Mouse (Mus musculus) embryonic facial prominence, embryonic 14.5 days (tissue): ENCODE data around the gene Smarcd3. TPM values are rescaled to one million over a fixed set of nuclear protein-coding genes. Genes with fewer than 3 reads are reported as not detected.

Experiments
- ATAC-seq: fragments of 200-750 bp; cut with Nextera tagmentation; 2 replicates; pipeline ENCODE4 v1.8.0; 2017; ENCODE audit warnings: low read depth, moderate number of reproducible peaks, moderate TSS enrichment
- DNase-seq: peaks from one replicate; pipeline ENCODE4 v3.0.0-alpha.2; 2015; ENCODE audit warnings: low spot score
- H3K27ac ChIP-seq: fragments of 300-500 bp; sonication (generic); replicated peaks from 2 replicates; pipeline ENCODE4 v1.5.1; 2014; ENCODE audit warnings: low read depth, mild to moderate bottlenecking, low read length, moderate library complexity
- H3K27me3 ChIP-seq: fragments of 300-500 bp; sonication (generic); replicated peaks from 2 replicates; pipeline ENCODE4 v1.6.1; 2014; ENCODE audit warnings: low read length; ENCODE audit not compliant: control insufficient read depth, insufficient read depth
- H3K36me3 ChIP-seq: fragments of 300-500 bp; sonication (generic); 2 replicates; pipeline ENCODE4 v1.6.1; 2014; ENCODE audit warnings: low read length, mixed read lengths; ENCODE audit not compliant: control insufficient read depth, insufficient read depth
- H3K4me1 ChIP-seq: fragments of 300-500 bp; sonication (generic); 2 replicates; pipeline ENCODE4 v1.6.1; 2014; ENCODE audit warnings: antibody characterized with exemption, low read length; ENCODE audit not compliant: control insufficient read depth, insufficient read depth
- H3K4me2 ChIP-seq: fragments of 300-500 bp; sonication (generic); 2 replicates; pipeline ENCODE4 v1.6.1; 2014; ENCODE audit warnings: low read depth, mild to moderate bottlenecking, low read length, moderate library complexity, mixed read lengths
- H3K4me3 ChIP-seq: fragments of 300-500 bp; sonication (generic); 2 replicates; pipeline ENCODE4 v1.5.1; 2014; ENCODE audit warnings: low read depth, mild to moderate bottlenecking, low read length
- H3K9ac ChIP-seq: fragments of 300-500 bp; sonication (generic); 2 replicates; pipeline ENCODE4 v1.6.1; 2014; ENCODE audit warnings: low read depth, mild to moderate bottlenecking, low read length, moderate library complexity, mixed read lengths
- H3K9me3 ChIP-seq: fragments of 300-500 bp; sonication (generic); 2 replicates; pipeline ENCODE4 v1.6.1; 2016; ENCODE audit warnings: low read length; ENCODE audit not compliant: control insufficient read depth
- WGBS: fragments of 180-500 bp; shearing (Covaris S2); extraction: QIAGEN DNeasy Blood & Tissue Kit; methylation state at CpG from one replicate; pipeline ENCODE4 v1.1.7; 2014; 5-methylcytosine and 5-hydroxymethylcytosine counted together
- polyA plus RNA-seq: library from polyadenylated mRNA; unstranded; fragments of >200 nt; fragmentation: Nextera tagmentation; extraction: Ambion mirVana; gene quantifications from 2 replicates; pipeline ENCODE4 v1.2.1, GENCODE M21; 2014

The Smarcd3 gene
- polyA plus RNA-seq, 1 experiment from 2014 or later: 48.9 TPM

DNA sequence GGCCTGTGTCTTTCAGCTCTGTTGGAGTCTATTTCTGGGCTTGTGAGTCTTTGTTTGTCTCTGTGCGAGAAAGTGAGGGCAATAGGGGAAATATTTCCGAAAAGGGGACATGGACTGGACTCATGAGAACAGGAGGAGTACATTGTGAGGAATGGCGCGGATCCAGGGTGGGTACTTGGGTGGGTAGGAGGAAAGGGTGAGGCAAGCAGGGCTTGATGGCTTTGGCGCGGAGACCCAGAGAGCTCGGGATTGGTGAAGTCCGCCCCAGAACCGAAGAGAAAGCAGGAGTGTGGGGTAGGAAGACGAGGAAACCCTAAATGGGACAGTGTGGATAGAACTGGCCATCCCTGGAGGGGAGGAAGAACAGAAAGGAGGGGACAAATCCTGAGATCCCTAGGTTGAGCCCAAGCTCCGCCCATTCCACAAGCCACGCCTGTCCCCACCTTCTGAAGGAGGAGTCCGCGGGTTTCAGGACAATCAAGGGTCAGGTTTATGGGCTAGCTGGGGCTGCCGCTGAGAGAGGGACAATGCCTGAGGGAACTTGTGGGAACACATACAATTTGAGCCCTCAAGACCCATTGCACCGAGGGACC lies 21.4 kb downstream of the Smarcd3 start:
- ATAC-seq: peak; percentile 45
- Histone ChIP-seq H3K4me3 (peak overlapping the region; percentile 57), H3K4me2 (peak overlapping the region; percentile 94), H3K9ac (peak overlapping the region; percentile 89), H3K27ac (peak overlapping the region; percentile 100), H3K27me3 (no peaks in the 10 kb centered on the region), H3K4me1 (peaks cover 55% of the 10 kb centered on the region), H3K36me3 (no peaks in the 10 kb centered on the region), H3K9me3 (no peaks in the 10 kb centered on the region)
- peak; percentile 95 for DNase-seq
- WGBS: 2% methylated on average over 16 of the region's 16 CpGs

DNA sequence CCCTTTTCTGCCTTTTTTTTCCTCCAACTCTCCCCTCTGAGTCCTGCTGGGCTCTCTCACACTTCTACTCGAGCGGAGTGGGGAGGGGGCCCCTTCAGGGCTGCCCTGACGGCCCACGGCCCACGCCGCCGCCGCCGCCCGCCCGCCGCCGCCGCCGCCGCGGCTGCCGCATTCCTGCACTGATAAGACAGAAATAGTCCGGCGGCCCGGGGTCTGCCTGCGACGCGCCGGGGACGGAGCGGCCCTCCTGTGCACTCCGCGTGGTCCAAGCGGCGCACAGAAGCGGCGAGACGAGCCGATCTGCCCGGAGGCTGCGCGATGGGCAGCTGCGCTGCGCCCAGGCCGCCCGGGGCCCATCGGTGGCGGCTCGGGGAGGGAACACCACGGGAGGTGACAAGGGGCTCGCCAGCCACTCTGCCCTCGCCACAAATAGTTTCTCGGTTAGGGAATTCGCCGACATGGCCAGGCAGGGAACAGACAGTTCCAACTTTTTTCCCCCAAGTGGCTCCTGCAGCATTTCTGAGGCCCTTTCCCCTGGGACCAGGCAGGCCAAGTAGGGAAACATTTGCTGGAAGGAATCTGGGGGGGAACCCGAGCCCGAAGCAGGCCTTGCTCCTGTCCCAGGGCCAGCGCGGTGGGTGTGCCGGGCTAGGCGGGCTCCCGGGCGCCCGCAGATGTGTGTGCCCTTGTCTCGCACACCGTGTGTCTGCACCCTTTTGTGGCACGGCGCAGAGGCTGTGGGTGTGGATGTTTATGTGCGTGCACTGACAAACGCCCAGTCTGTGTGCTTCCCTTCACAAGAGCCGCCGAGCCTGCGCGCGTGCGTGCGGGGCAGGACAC lies 22.1 kb downstream of the Smarcd3 start:
- no peaks in the 10 kb centered on the region for H3K9me3 ChIP-seq
- under 1% methylated on average over 68 of the region's 73 CpGs for WGBS
- peak overlapping the region; percentile 100 for H3K27ac ChIP-seq
- H3K27me3 ChIP-seq: no peaks in the 10 kb centered on the region
- peak; percentile 89 for DNase-seq
- ATAC-seq: peak; percentile 57
- H3K4me1 ChIP-seq: peaks cover 57% of the 10 kb centered on the region
- peak overlapping the region; percentile 94 for H3K4me2 ChIP-seq
- H3K4me3 ChIP-seq: peak overlapping the region; percentile 57
- H3K9ac ChIP-seq: peak overlapping the region; percentile 89
- no peaks in the 10 kb centered on the region for H3K36me3 ChIP-seq

DNA sequence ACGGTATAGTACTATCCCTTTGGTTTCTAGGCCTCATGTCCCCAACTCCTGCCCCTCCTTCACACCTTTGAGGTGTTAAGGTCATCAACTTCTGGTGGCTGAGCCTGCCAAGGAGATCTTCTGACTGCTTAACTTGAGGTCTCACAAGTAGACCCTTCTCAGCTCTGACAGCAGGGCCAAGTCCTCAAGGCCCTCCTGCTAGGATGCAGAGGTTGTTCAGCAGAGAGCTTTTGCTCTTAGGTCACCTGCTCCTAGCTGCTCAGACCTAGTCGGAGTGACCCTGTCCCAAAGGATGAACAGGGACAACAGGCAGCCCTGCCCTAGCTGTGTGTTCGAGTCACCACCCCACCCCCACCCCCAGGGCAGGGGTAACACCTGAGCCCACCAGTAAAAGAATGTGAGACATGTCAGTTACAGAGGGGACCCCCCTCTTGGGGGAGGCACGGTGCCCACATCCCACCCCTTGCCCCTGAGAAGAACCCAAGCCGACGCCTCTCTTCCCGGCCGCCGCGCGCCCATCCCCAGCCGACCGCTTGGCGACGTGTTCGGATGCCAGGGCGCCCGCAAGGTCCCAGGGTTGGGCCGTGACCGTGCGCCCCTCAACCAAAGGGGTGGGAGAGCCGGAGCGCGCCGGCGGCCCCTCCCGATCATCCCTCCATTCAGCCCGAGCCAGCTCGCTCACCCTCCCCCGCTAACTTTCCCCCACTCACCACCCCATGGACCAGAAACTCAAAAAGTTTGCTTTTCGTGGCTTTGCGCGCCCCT lies 23.0 kb downstream of the Smarcd3 start:
- Histone ChIP-seq H3K27ac (peak overlapping the region; percentile 100), H3K4me2 (peak overlapping the region; percentile 94), H3K4me3 (peak overlapping the region; percentile 57), H3K36me3 (0 out of 2 replicates have a peak, but pooled peaks cover under 1% of the 10 kb centered on the region), H3K4me1 (peaks cover 54% of the 10 kb centered on the region), H3K9me3 (no peaks in the 10 kb centered on the region), H3K9ac (peak overlapping the region; percentile 89), H3K27me3 (no peaks in the 10 kb centered on the region)
- 2% methylated on average over 9 of the region's 33 CpGs for WGBS
- DNase-seq (peak; percentile 54), ATAC-seq (peak; percentile 16; the same call in 1 of the 2 replicates)

DNA sequence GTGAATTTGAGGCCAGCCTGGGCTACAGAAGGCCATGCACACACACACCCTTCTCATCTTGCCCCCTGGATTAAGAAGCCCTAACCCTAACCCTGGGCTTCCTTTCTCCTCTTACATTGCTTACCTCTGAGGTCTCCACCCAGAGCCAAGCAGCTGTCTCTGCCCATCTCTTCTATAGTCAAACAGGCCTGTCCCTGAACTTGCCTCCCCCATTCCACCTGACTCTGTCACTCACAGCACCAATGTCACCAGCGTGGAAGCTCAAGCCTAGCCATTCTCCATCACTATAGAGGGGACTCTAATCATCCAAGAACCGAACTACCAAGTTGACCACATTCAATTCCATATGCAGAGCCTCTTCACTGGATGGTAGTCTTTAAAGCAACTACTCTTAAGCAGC lies 24.0 kb downstream of the Smarcd3 start:
- H3K9ac ChIP-seq: no peak overlapping the region
- peaks cover 10% of the 10 kb centered on the region for H3K36me3 ChIP-seq
- DNase-seq (peak; percentile 84), ATAC-seq (no peak)
- WGBS: 80% methylated on average over 2 of the region's 2 CpGs
- H3K27ac ChIP-seq: no peak overlapping the region; the same call in 1 of the 2 replicates
- peak overlapping the region; percentile 57; the same call in 1 of the 2 replicates for H3K4me3 ChIP-seq
- no peaks in the 10 kb centered on the region for H3K27me3 ChIP-seq
- peaks cover 43% of the 10 kb centered on the region for H3K4me1 ChIP-seq
- peak overlapping the region; percentile 94 for H3K4me2 ChIP-seq
- no peaks in the 10 kb centered on the region for H3K9me3 ChIP-seq

DNA sequence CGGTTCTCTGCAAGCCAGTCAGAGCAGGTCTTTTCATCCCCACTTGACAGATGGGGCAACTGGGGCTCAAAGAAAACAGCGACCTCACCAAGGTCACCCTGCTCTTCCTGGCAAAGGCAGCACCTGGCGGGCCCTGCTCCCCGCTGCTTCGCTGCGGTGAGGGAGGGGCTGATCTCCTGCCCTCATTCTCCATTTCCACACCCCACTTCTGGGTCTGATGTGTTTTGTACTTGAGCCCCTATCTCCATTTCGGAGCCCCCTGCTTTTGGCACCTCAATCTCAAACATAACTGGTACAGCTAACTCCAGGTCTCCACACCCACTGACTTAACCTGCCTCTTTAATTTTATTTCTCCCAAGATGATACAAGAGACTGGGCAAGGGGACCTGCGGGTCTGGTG lies 25.1 kb downstream of the Smarcd3 start:
- peak overlapping the region; percentile 72 for H3K9ac ChIP-seq
- no peak overlapping the region for H3K27ac ChIP-seq
- WGBS: 14% methylated on average over 8 of the region's 8 CpGs
- peaks cover 40% of the 10 kb centered on the region for H3K4me1 ChIP-seq
- no peaks in the 10 kb centered on the region for H3K9me3 ChIP-seq
- H3K27me3 ChIP-seq: no peaks in the 10 kb centered on the region
- ATAC-seq (no peak), DNase-seq (no peak)
- peak overlapping the region; percentile 97 for H3K4me2 ChIP-seq
- H3K4me3 ChIP-seq: peak overlapping the region; percentile 53
- H3K36me3 ChIP-seq: peaks cover 21% of the 10 kb centered on the region

DNA sequence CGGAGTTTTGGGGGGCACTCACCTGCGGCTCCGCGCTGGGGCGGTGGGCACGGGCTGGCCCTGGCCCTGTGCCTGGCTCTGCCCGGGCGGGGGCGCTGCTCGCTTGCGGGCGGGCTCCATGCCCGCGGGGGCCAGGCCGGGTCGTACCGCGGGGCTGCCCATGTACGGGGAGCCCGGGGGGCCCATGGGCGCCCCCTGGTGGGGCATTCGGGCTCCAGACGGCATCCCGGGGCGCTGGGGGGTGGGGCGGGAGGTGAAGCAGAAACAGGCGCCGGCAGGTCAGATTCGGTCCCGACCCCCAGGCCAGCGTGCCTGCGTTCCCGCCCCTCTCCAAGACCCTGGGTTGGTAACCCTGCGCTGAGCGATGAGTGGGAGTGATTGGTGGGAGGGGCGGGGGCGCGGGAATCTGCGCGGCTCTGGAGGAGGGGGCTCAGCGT lies 25.6 kb downstream of the Smarcd3 start:
- ATAC-seq (0 out of 2 replicates have a peak, but pooled peaks have one; percentile 5), DNase-seq (peak; percentile 57)
- H3K4me1 ChIP-seq: peaks cover 34% of the 10 kb centered on the region
- peak overlapping the region; percentile 53 for H3K4me3 ChIP-seq
- WGBS: 1% methylated on average over 21 of the region's 41 CpGs
- peaks cover 27% of the 10 kb centered on the region for H3K36me3 ChIP-seq
- peak overlapping the region; percentile 72 for H3K9ac ChIP-seq
- H3K27ac ChIP-seq: no peak overlapping the region
- H3K9me3 ChIP-seq: no peaks in the 10 kb centered on the region
- no peaks in the 10 kb centered on the region for H3K27me3 ChIP-seq
- H3K4me2 ChIP-seq: peak overlapping the region; percentile 97

DNA sequence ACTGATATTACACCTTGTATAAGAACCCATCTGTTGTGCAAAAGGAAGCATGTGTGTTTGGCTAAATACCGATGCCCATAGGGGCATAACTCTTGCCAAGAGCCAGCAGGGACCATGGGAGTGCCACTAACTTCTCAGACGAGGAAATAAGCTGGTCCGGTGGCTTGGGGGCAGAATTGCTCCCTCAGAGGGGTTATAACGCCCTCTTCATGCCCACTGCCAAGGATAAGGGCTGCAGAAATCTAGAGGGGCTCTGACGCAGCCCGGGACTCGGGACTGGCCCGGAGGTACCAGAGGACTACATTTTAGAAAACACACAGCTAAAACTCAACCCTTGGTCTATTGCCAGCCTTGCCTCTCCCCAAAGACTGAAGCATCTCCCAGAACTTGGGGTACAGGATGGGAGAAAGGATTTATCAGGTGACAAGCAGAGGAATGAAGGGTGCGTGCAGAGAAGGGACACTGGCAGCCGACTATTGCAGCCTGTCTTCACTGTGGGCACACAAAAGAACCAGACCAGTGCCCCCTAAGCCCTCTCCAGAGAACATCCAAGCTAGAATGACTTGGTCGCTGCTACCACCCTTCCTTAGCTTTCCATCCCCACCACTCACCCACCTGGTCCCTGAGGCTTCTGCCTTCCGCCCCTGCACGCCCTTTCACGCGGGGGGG lies 26.2 kb downstream of the Smarcd3 start:
- ATAC-seq (no peak), DNase-seq (no peak)
- Histone ChIP-seq H3K27me3 (no peaks in the 10 kb centered on the region), H3K4me3 (peak overlapping the region; percentile 53), H3K27ac (no peak overlapping the region), H3K4me2 (peak overlapping the region; percentile 97), H3K9me3 (no peaks in the 10 kb centered on the region), H3K36me3 (peaks cover 32% of the 10 kb centered on the region), H3K9ac (peak overlapping the region; percentile 72), H3K4me1 (peaks cover 29% of the 10 kb centered on the region)
- WGBS: 22% methylated on average over 12 of the region's 15 CpGs
